Mouse (Mus musculus): ENCODE measurements around the gene Mrps11. TPM values are rescaled to one million over a fixed set of nuclear protein-coding genes. Genes with fewer than 3 reads are reported as not detected.
A peak's percentile ranks its signal among the peaks of the same experiment; 100 is the strongest.

Gene Mrps11
- polyA plus RNA-seq, 2 experiments = 70.7 to 84.4 TPM

- TF ChIP-seq POLR2A (IDR thresholded peaks at IDR 0.05; ENCODE audit: borderline replicate concordance, extremely low read depth, insufficient read depth, insufficient read length) = no peak
- Histone ChIP-seq H3K4me1 (ENCODE audit: control insufficient read depth, insufficient read depth, low read length) (peaks cover 5% of the 10 kb centered on the region; the same call in 1 of the 2 replicates), H3K4me2 (replicated peaks; ENCODE audit: low read depth, low read length, severe bottlenecking) (no peak overlapping the region), H3K4me3 (replicated peaks; ENCODE audit: low read length) (no peak overlapping the region), H3K27me3 (ENCODE audit: control insufficient read depth, insufficient read depth, low read length) (no peaks in the 10 kb centered on the region), H3K27ac (replicated peaks; ENCODE audit: low read depth, low read length) (no peak overlapping the region), H3K9me3 (ENCODE audit: control insufficient read depth, low read length) (no peaks in the 10 kb centered on the region), H3K9ac (ENCODE audit: low read depth, low read length, severe bottlenecking) (no peak overlapping the region), H3K36me3 (ENCODE audit: control insufficient read depth, insufficient read depth, low read length) (peaks cover 44% of the 10 kb centered on the region)
- ATAC-seq (ENCODE audit: low FRiP score, low read depth) = no peak
- DNase-seq (ENCODE audit: low spot score) = no peak
- 93% methylated on average over 5 of the region's 5 CpGs for WGBS
Measured at GRCm38 (mm10) chr7:78778741-78779140, 4.2 kb upstream of the Mrps11 start.

- Histone ChIP-seq H3K36me3 (ENCODE audit: control insufficient read depth, insufficient read depth, low read length) (peaks cover 33% of the 10 kb centered on the region), H3K4me2 (replicated peaks; ENCODE audit: low read depth, low read length, severe bottlenecking) (no peak overlapping the region), H3K4me1 (ENCODE audit: control insufficient read depth, insufficient read depth, low read length) (peaks cover 8% of the 10 kb centered on the region; the same call in 1 of the 2 replicates), H3K4me3 (replicated peaks; ENCODE audit: low read length) (no peak overlapping the region), H3K27ac (replicated peaks; ENCODE audit: low read depth, low read length) (no peak overlapping the region), H3K9ac (ENCODE audit: low read depth, low read length, severe bottlenecking) (no peak overlapping the region), H3K9me3 (ENCODE audit: control insufficient read depth, low read length) (no peaks in the 10 kb centered on the region), H3K27me3 (ENCODE audit: control insufficient read depth, insufficient read depth, low read length) (no peaks in the 10 kb centered on the region)
- ATAC-seq (ENCODE audit: low FRiP score, low read depth) (no peak), DNase-seq (ENCODE audit: low spot score) (no peak)
- TF ChIP-seq POLR2A (IDR thresholded peaks at IDR 0.05; ENCODE audit: borderline replicate concordance, extremely low read depth, insufficient read depth, insufficient read length) = no peak
- WGBS = 86% methylated on average over 5 of the region's 5 CpGs
Measured at GRCm38 (mm10) chr7:78785906-78786305, 3.0 kb downstream of the Mrps11 start.

DNA sequence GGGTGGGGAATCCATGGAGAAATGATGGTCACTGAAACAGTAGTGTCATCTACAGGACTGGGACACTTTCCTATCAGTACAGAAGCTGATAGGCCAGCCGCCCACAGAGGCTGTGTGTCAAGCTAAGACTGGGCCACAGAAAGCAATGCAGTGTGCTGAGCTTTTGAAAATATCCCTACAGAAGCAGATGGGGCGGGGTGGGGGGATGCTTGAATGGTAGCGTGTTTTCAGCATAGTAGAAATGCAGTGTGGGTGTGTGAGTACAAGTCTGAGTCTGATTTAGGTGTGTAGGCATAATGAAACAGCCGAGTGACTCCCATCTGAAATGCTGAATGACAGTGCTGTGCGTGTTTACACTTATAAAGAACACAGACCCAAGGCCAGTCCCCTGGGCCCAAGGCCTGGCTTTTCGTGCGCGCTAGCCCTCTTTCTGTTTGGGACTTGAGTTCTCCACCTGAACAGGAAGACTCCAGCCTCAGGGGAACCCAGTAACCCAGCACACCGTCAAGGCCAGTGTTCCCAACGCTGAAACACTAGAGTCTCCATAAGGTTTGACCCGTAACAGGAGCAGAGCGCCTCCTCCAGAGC, 5.0 kb downstream of the Mrps11 start:
- no peaks in the 10 kb centered on the region for H3K9me3 ChIP-seq (ENCODE audit: control insufficient read depth, low read length)
- no peak overlapping the region for H3K4me2 ChIP-seq (replicated peaks; ENCODE audit: low read depth, low read length, severe bottlenecking)
- no peak overlapping the region for H3K4me3 ChIP-seq (replicated peaks; ENCODE audit: low read length)
- peaks cover 48% of the 10 kb centered on the region for H3K36me3 ChIP-seq (ENCODE audit: control insufficient read depth, insufficient read depth, low read length)
- TF ChIP-seq POLR2A (IDR thresholded peaks at IDR 0.05; ENCODE audit: borderline replicate concordance, extremely low read depth, insufficient read depth, insufficient read length) = no peak
- H3K27ac ChIP-seq (replicated peaks; ENCODE audit: low read depth, low read length) = no peak overlapping the region
- H3K4me1 ChIP-seq (ENCODE audit: control insufficient read depth, insufficient read depth, low read length) = peaks cover 4% of the 10 kb centered on the region; the same call in 1 of the 2 replicates
- 93% methylated on average over 12 of the region's 12 CpGs for whole genome bisulfite sequencing
- no peak overlapping the region for H3K9ac ChIP-seq (ENCODE audit: low read depth, low read length, severe bottlenecking)
- ATAC-seq (ENCODE audit: low FRiP score, low read depth) = no peak
- no peak for DNase-seq (ENCODE audit: low spot score)
- H3K27me3 ChIP-seq (ENCODE audit: control insufficient read depth, insufficient read depth, low read length) = no peaks in the 10 kb centered on the region

GRCm38 (mm10) chr7:78791359-78792222, 8.7 kb downstream of the Mrps11 start:
- Histone ChIP-seq H3K4me1 (ENCODE audit: control insufficient read depth, insufficient read depth, low read length) (no peaks in the 10 kb centered on the region), H3K36me3 (ENCODE audit: control insufficient read depth, insufficient read depth, low read length) (peaks cover 38% of the 10 kb centered on the region), H3K9ac (ENCODE audit: low read depth, low read length, severe bottlenecking) (no peak overlapping the region), H3K27ac (replicated peaks; ENCODE audit: low read depth, low read length) (no peak overlapping the region), H3K27me3 (ENCODE audit: control insufficient read depth, insufficient read depth, low read length) (no peaks in the 10 kb centered on the region), H3K4me2 (replicated peaks; ENCODE audit: low read depth, low read length, severe bottlenecking) (no peak overlapping the region), H3K4me3 (replicated peaks; ENCODE audit: low read length) (no peak overlapping the region), H3K9me3 (ENCODE audit: control insufficient read depth, low read length) (no peaks in the 10 kb centered on the region)
- 82% methylated on average over 15 of the region's 15 CpGs for WGBS
- ATAC-seq (ENCODE audit: low FRiP score, low read depth) (peak; percentile 65; the same call in 1 of the 2 replicates), DNase-seq (ENCODE audit: low spot score) (peak; percentile 88)
- TF ChIP-seq POLR2A (IDR thresholded peaks at IDR 0.05; ENCODE audit: borderline replicate concordance, extremely low read depth, insufficient read depth, insufficient read length) = no peak

- Histone ChIP-seq H3K36me3 (ENCODE audit: control insufficient read depth, insufficient read depth, low read length) (peaks cover 28% of the 10 kb centered on the region), H3K4me1 (ENCODE audit: control insufficient read depth, insufficient read depth, low read length) (no peaks in the 10 kb centered on the region), H3K4me2 (replicated peaks; ENCODE audit: low read depth, low read length, severe bottlenecking) (no peak overlapping the region), H3K9me3 (ENCODE audit: control insufficient read depth, low read length) (no peaks in the 10 kb centered on the region), H3K9ac (ENCODE audit: low read depth, low read length, severe bottlenecking) (no peak overlapping the region), H3K27me3 (ENCODE audit: control insufficient read depth, insufficient read depth, low read length) (no peaks in the 10 kb centered on the region), H3K27ac (replicated peaks; ENCODE audit: low read depth, low read length) (no peak overlapping the region), H3K4me3 (replicated peaks; ENCODE audit: low read length) (no peak overlapping the region)
- TF ChIP-seq POLR2A (IDR thresholded peaks at IDR 0.05; ENCODE audit: borderline replicate concordance, extremely low read depth, insufficient read depth, insufficient read length) = no peak
- WGBS = 78% methylated on average over 13 of the region's 13 CpGs
- DNase-seq (ENCODE audit: low spot score) (no peak), ATAC-seq (ENCODE audit: low FRiP score, low read depth) (no peak)
Measured at GRCm38 (mm10) chr7:78793895-78794570, 11.1 kb downstream of the Mrps11 start.

Measured in limb, embryonic 14.5 days (tissue).